Comparison of ENCODE assay signal across 12 mouse cellular contexts in the genomic region with DNA sequence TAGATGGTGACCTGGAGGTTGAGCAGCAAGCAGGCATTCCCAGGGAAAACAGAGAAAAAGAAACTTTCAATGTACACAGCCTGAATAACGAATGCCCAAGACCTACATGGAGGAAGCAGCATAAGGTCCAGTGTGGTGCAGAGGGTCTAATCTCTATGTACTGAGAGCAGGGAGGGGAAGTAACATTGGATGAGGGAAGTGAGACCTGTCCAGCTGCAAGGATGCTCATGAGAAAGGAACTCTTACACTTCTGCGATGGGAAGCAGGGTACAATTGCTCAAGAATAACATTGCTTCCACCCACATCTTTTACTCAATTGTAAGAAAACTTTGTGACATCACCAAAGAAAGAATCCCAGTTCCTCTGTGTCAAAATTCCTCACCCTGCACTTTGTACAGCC.
"Had no signal": no experiment of that assay in that cellular context is flagged by ENCODE, and none has a peak within 500 bp of the region (broad histone marks: within the 10 kb centered on the region; RNA-seq: fewer than 3 reads in every experiment).

No protein-coding gene starts in this region.

- DNase-seq: kidney, adult 2 months; kidney, postnatal 25 days; left cerebral cortex, postnatal 4 days; midbrain, embryonic 14.5 days; right cerebral cortex, postnatal 25 days; thymus, postnatal 4 days had no signal

- H3K36me3 ChIP-seq: limb, embryonic 13.5 days; liver, embryonic 12.5 days; lung, embryonic 15.5 days; midbrain, embryonic 10.5 days; neural tube, embryonic 13.5 days had no signal

- ATAC-seq: intestine, embryonic 16.5 days; liver, embryonic 12.5 days had no signal

- H3K4me3 ChIP-seq: limb, embryonic 13.5 days; liver, embryonic 12.5 days; lung, embryonic 15.5 days; midbrain, embryonic 10.5 days; neural tube, embryonic 13.5 days had no signal

- H3K4me1 ChIP-seq: limb, embryonic 13.5 days; liver, embryonic 12.5 days; lung, embryonic 15.5 days; midbrain, embryonic 10.5 days; neural tube, embryonic 13.5 days had no signal

- H3K27me3 ChIP-seq: limb, embryonic 13.5 days; liver, embryonic 12.5 days; lung, embryonic 15.5 days; neural tube, embryonic 13.5 days had no signal

- H3K4me2 ChIP-seq: limb, embryonic 13.5 days; liver, embryonic 12.5 days; lung, embryonic 15.5 days; neural tube, embryonic 13.5 days had no signal

- H3K9ac ChIP-seq: limb, embryonic 13.5 days; liver, embryonic 12.5 days; lung, embryonic 15.5 days; neural tube, embryonic 13.5 days had no signal

- H3K27ac ChIP-seq: limb, embryonic 13.5 days; liver, embryonic 12.5 days; lung, embryonic 15.5 days; midbrain, embryonic 10.5 days; neural tube, embryonic 13.5 days had no signal

- H3K9me3 ChIP-seq: limb, embryonic 13.5 days; liver, embryonic 12.5 days; lung, embryonic 15.5 days; midbrain, embryonic 10.5 days; neural tube, embryonic 13.5 days had no signal
